Mouse (Mus musculus) liver, postnatal 0 days (tissue): ENCODE data around the gene Klhdc10.

Experiments
- CTCF ChIP-seq: sonication (generic); IDR thresholded peaks from 2 replicates; pipeline ENCODE4 v1.5.1; 2016; ENCODE audit warnings: antibody characterized with exemption, low read depth
- EP300 ChIP-seq: IDR thresholded peaks from 2 replicates; pipeline ENCODE4 v1.6.1; 2016; ENCODE audit warnings: antibody characterized with exemption, low read depth, mild to moderate bottlenecking

DNA sequence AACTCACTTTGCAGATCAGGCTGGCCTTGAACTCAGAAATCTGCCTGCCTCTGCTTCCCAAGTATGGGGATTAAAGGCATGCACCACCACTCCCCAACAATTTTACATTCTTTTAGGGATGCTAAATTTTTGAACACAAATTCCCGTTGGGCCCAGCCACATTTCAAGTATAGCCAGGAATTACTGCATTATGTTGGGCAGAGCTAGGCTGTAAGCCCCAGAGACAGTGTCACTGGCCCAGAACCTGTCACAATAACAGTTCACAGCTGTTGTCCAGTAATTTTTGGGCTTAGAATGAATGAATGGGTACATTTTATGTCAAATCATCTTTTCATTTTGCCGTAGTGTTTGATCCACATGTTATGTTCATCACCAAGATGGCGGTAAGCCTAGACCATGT, 34.8 kb downstream of the Klhdc10 start:
- TF ChIP-seq EP300 (no peak), CTCF (no peak)
